Mouse (Mus musculus) frontal cortex, adult 2 months (tissue): ENCODE results near the gene Rasgrp4. TPM values are rescaled to one million over a fixed set of nuclear protein-coding genes. Genes with fewer than 3 reads are reported as not detected.

Source experiments
- DNase-seq, 2 experiments: peaks; one replicate each; pipeline ENCODE4 v3.0.0; 2022; ENCODE audit warnings: low spot score in 1 of 2; ENCODE audit errors: extremely low spot score in 1 of 2
- polyA plus RNA-seq: library from polyadenylated mRNA; depleted of rRNA; stranded (reverse); fragments of >200 nt; gene quantifications from 2 replicates; pipeline ENCODE4 v1.2.3, GENCODE M21; 2012

Rasgrp4 gene
- polyA plus RNA-seq, 1 experiment, result 2.6 TPM

- DNase-seq, result no peak
These were observed 12.1 kb downstream of the Rasgrp4 start for GRCm38 (mm10) chr7:29146625-29147367.

DNA sequence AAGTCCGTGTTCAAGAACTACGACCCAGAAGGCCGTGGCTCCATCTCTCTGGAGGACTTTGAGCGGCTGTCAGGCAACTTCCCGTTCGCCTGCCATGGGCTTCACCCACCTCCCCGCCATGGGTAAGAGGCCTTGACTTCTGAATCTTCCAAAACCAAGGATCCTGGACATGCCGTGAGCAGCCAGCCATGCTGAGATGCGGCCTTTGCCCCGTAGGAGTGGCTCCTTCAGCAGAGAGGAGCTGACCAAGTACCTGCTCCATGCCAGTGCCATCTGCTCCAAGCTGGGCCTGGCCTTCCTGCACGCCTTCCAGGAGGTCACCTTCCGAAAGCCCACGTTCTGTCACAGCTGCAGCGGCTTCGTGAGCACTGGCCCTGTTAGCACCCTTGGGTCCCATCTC is 14.1 kb downstream of the Rasgrp4 start:
- no peak for DNase-seq

DNA sequence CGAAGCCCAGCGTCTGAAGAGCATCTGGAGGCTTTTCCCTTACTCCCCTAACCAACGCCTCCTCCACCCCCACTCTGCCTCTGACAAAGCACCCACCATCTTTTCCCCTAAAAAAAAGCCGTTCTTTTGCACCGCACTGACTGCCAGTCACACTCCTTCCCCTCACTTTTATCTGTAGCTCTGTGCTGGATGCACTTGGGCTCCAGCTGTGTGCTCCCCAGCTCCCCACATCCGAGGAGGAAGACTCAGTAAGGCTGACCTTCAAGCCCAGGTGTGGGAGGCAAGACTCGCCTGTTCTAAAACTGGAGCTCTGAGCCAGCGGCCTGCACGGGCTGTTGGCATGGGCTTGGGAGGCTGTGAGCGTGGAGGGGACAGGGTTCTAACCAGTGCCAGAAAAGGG is 16.8 kb downstream of the Rasgrp4 start:
- DNase-seq, result no peak

- DNase-seq, result no peak
These were observed 19.5 kb downstream of the Rasgrp4 start for GRCm38 (mm10) chr7:29154018-29154720.

- DNase-seq, result peak; percentile 75 to 91
These were observed 20.7 kb downstream of the Rasgrp4 start for GRCm38 (mm10) chr7:29155196-29155837.

DNA sequence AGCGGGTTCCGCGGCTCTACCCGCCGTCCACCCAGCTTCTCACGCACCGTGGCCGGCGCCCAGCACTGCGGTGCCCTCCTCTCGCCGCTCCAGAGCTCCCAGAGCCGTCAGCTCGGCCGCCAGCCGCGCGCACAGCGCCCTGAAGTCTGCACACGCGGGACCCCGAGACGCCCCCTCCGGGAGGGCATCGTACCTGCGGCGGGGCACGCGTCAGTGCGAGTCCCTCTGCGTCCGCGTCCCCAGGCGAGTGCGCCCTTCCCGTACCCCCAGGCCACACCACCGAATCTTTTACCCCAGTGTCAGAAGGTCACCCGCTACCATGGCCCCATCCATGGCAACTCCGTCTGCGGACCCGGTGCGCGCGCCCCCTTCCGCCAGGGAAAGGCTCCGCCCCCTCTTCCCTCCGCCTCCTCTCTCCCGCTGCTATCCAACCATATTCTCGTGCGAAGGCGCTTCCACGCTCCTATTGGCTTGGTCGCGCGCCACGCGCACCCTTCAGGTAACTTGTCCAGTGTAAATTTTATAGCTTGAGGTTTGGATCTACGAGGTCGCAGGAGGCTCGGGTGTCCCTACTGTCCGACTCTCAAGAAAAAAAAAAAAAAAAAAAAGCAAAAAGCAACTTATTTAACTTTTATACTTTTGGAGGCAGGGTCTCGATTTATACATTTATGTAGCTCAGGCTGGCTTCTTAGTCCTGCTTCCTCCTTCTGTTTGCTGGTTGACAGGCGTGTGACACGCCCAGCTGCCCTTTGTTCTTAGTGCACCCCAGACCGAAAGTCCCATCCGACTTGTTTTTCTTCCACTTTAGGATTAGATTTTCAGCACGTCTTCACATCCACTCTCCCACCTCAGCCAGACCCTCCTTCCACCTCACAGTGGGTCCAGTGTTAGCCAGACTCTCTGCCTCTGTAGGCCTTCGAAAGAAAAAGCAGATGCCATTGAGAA is 21.5 kb downstream of the Rasgrp4 start, which contains the start of gene Fam98c:
Gene Fam98c (minus strand): TSS at position 397 of the 945 bp plus-strand sequence.
- DNase-seq, result peak; percentile 77 to 89

- no peak for DNase-seq
These were observed 23.6 kb downstream of the Rasgrp4 start for GRCm38 (mm10) chr7:29158264-29158663.

- no peak for DNase-seq
These were observed 27.6 kb downstream of the Rasgrp4 start for GRCm38 (mm10) chr7:29162294-29162693.

- no peak for DNase-seq
These were observed 28.3 kb downstream of the Rasgrp4 start for GRCm38 (mm10) chr7:29162750-29163525.

DNA sequence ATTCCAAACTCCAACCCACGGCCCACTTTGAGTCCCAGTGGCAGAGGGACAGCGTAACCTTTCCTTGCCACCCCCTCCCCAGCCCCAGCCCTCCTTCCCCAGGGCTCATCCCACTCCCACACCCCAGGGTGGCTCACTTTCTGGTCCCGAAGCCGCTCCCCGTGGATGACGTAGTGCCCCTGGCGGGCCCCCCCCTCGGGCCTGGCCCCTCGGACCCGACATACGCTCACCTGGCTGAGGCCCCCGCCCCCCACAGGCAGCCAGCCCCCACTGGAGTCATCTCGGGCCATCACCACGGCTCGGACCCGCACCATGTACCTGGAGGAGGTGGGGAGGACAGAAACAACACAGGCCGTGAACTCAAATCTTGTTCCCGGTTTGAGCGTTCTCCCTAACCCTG is 33.0 kb downstream of the Rasgrp4 start:
- DNase-seq, result no peak

DNA sequence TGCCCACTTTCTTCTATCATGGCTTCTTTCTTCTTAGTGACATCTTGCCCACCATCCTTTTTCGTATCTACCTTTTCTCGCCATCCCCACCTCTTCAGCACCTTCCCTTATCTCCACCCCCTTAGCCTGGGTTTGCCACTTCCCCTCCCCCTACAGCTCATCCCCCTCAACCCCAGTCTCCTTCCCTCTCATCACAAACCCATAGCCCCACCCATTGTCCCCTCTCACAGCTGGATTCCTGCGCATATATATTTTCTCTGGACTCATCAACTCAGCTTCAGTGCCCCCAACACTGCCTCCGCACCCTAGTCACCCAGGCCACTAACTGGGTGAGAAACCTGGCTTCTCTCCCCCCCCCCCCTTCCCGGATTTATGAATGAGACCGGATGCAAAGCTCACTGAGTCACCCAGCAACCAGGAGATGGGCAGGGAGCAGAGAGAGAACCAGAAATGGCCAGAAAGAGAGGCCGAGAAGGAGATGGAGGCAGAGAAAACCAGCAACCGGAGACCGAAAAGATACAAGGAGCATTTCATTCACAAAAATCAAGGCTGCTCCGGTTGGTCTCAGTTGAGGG is 33.6 kb downstream of the Rasgrp4 start:
- no peak for DNase-seq

DNA sequence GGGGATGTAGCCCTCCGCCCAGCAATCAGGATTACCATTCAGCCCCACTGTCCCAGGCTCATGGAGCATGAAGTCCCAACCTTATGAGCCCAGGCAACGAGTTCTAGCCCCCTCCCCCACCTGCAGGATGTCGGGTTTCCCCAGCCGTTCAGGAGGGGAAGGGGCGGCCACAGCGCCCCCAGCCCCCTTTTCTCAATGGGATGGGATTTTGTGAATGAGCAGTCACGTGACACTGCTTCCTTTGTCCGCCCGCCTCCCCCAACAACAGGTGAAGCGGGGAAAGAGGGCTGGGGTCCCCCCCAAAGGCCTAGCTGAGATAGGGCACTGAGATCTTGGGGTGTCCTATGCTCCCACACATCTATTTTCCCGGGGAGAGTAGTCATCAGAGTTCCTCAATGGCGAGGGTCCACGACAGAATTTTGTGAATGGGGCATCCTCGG is 34.2 kb downstream of the Rasgrp4 start:
- DNase-seq, result no peak

DNA sequence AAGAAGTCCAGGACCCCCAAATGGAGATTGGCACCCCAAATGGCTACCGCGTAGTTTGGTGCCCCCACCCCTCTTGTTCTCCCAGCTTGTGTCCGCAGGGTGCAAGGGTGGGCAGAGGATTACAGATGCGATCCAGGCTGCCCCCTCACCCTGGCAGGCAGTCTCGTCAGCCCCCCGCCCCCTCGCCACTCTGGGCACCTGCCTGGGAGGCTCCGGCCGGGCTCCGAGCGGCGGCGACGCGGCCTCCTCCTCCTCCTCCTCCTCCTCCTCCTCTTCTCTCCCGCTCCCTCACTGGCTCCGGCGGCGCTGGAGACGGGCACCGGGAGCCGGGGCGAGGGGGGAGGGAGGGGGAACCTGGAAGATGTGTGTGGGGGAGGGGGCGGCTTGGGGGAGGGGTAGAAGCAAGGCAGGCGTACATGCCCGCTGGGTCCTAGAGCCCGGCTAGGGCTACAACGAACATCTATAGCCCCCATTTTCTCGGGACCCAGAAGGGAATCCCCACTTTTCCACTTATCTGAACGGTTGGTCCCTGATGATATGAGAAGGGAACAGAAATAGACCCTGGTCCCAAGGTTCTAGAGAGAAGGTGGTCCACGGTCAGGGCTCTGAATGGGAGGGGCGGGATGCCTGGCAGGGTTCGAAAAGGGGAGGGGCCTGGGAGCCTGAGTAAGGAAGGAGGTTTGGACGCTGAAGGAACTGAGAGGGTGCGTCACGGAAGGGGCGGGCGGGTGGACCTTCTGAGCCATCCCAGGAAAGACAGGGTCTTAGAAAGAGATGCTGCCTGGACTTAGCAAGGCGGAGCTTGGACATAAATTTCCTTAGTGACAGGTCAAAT is 34.8 kb downstream of the Rasgrp4 start:
- DNase-seq, result peak; percentile 77 to 85

DNA sequence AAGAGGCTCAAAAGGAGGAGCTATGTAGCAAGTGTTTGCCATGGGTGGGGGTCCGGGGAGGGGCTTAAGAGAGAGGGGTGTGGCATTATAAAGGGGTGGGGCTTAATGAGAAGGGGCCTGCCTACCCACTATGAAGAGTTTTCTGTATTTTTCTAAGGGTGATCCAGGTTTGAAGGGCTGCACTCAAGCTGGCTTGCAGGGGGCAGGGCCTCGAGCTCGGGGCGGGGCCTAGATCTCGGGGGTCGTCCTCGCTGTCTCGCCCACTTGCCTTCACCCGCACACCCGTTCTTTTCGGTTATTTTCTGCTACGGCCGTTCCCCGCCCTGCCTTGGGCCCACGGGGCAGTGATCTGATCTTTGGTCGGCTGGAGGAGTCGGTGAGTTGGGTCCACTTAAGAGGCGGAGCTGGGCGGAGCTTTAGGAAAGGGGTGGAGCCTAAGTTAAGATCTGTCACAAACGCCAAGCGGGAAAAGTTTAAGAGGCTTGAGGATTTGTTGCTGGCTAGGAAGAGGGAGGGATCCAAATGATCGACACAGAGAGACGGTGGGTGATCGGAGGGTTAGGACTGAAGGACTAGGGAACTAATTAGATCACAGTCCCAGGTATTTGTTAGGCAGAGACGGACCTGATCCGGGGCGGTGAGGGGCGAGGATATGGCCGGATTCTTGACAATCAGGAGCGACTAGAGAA is 35.6 kb downstream of the Rasgrp4 start, which contains the start of the genes Ggn and Spred3:
Gene Ggn (plus strand): TSS at position 145 of the 689 bp plus-strand sequence.
Gene Spred3 (minus strand): TSS at position 346 of the 689 bp plus-strand sequence.
- DNase-seq, result peak in 1 of 2 experiments; percentile 66

- DNase-seq, result no peak
These were observed 36.3 kb downstream of the Rasgrp4 start for GRCm38 (mm10) chr7:29170755-29171561.

DNA sequence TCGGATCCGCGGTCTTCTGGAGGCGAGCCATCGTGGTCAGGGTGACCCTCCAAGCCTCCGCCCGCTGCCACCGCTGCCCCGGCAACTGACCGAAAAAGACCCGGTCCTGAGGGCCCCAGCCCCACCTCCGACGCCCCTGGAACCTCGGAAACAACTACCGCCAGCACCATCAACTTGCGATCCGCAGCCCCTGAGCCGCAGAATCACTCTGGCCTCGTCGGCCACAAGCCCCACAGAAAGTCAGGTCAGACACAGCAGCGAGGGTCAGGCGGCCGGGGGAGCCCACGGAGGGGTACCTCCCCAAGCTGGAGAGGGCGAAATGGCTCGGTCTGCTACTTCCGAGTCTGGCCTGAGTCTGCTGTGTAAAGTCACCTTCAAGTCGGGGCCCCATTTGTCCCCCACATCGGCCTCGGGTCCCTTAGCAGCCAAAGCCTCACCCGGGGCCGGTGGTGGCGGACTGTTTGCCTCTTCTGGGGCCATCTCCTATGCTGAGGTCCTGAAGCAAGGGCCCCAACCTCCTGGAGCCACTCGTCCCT is 37.0 kb downstream of the Rasgrp4 start:
- no peak for DNase-seq
